Mouse (Mus musculus) v-Abl transformed pro-B cells (cell line): ENCODE measurements around the gene Il1rapl1.
"Not testable (repeated sequence)": the region's sequence is repeated elsewhere in the genome, so short reads cannot be mapped to it uniquely, and the experiment has no call there.

Source experiments
- in situ Hi-C, 2 experiments: fragments of 400-800 bp; cut with MboI; formaldehyde crosslinking; loops; one replicate each; pipeline ENCODE4 v1.15.1; 2025; ENCODE audit not compliant: unreplicated experiment in 2 of 2

Gene Il1rapl1

DNA sequence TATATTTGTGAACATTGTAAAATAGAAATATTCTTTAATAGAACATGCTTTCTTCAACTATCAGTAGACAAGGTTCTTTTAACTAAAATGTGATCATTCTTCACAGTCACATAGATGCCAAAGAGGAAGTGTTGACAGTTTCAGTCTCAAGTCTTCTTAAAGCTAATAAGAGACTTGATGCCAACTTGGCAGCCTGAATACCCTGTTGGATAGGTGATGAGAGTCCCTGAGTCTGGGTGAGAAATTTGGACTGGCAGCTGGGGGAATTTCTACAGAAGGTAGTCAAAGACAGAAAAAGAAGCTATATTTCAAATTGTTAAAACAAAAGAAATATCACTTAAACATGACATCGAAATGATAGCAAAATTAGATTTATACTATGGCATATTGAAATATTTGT is 451.6 kb downstream of the Il1rapl1 start:
- in situ Hi-C loops: no loop called here

DNA sequence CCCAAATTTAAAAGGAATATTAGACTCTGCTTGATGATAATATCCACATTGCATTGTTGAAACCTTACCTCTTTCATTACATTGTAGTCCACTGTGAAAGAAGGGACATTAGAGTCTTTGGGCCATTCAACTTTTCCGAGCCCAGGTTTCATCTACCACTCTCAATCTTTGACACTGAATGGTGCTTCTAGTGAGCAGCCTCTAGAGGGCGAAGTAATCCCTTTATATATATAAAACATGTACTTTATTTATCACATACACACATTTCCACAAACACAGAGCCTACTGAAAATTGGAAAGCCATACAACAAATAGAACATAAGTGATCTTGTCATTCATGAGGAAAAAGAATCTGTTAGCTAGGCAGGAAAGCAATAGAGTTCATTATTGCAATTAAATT is 459.8 kb downstream of the Il1rapl1 start:
- in situ Hi-C loops: no loop called here

DNA sequence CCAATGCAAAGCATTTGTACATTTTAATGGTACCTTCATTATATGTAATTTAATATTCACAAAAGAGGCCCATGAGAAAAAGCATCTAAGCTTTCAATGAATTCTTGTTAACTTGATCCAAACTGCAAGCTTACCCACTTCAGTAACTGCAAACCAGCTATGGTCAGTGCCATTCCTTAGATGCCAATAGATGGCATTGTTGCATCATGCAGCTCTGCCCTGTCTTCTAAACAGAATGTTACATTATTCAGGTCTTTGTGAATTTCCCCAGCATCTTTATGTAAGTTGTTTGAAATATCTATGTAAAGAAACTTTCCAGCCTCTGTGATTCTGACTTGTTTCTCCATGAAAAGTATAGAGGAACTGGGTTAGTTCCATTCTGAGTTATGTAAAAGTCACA is 514.5 kb downstream of the Il1rapl1 start:
- in situ Hi-C loops: no loop called here

DNA sequence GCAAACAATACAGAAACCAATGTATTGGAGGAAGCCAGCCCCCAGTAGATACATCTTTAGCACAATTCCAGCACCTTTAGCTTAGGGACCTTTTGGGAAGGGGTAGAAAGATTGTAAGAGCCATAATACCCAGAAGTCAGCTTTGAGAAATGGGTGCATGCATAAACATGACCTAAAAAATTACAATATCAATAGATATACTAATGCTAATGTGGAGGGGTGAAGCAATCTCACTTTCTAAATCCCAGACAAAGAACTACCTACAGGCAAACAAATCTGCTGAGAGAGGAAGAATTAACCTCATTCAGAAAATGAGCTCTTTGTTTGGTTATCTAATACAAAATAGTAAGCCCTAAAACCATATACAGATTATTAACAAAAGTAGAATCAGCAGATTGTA is 607.4 kb downstream of the Il1rapl1 start:
- in situ Hi-C loops: no loop called here

DNA sequence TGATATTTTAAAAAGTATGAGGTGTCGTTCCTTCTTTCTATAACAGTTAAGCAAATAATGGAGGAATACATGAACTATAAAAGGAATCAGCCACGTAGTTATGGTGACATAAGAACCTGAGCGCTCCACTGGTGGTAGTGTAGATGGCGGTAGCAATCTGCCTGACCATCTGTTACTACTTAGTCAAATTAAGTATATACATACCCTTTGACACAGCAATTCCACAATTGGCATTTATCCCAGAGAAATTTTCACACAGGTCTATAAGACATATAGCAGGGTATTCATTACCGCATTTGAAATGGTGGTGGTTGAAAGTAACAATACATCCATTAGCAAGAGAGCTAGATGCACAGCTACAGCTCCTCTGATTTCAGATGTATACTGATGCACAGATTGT is 612.8 kb downstream of the Il1rapl1 start:
- in situ Hi-C loops: no loop called here

DNA sequence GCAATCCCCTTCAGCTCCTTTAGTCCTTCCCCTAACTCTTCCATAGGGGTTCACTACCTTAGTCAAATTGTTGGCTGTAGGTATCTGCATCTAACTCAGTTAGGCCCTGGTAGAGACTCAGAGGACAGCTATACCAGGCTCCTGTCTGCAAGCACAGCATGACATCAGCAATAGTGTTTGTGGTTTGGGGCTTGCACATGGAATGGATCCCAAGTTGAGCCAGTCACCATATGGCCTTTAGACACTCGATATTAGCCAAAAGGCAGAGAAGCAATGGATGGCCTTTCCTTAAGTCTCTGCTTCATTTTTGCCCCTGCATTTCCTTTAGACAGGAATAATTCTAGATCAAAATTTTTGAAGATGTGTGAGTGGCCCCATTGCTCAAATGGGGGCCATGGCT is 632.0 kb downstream of the Il1rapl1 start:
- in situ Hi-C loops: no loop called here

DNA sequence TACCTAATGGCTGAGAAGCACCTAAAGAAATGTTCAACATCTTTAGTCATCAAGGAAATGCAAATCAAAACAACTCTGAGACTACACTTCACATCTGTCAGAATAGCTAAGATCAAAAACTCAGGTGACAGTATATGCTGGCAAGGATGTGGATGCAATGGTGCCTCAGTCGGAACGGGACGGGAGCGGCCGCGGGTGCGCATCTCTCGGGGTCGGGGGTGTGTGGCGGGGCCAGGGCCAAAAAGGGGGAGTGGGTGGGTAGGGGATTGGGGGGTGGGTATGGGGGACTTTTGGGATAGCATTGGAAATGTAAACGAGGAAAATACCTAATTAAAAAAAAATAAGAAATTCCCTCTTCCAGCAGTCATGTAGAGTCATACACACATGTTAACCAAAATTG is 877.3 kb downstream of the Il1rapl1 start:
- in situ Hi-C loops: not testable (repeated sequence)

DNA sequence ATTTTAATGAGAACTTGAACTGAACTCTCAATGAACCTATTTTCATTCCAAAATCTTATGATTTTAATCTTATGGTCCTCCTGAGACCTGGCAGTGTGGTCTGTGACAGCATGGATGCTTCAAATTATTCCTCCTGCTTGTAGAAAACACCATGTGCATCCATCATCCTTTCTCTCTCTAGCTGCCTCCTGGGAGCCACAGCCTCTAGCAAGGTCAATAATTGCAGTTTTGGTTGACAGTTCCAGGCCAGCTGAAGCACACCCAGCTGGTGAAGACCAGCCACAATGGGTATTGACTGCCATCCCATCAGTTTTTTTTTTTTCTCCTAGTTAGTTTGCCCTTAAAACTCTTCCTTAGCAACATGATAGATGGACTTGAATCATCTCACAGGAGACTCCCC is 890.2 kb downstream of the Il1rapl1 start:
- in situ Hi-C loops: no loop called here

DNA sequence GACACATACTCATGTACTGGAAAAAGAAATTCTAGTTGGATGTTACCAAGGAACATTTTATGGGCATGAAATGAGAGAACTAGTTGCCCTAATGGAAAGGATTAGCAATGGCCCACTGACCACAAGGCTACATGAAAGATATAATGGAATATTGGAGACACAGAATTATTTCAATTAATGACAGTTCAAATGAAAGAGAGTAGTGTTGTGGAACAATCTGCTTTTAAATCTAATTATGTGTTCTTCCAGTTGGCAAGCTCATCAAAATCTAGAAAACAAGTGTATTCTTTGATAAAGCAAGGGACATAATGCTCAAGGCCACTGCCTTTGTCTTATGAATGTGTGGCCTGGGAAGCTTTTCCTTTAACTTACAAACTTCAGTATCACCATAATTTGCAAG is 1113.1 kb downstream of the Il1rapl1 start:
- in situ Hi-C loops: no loop called here

DNA sequence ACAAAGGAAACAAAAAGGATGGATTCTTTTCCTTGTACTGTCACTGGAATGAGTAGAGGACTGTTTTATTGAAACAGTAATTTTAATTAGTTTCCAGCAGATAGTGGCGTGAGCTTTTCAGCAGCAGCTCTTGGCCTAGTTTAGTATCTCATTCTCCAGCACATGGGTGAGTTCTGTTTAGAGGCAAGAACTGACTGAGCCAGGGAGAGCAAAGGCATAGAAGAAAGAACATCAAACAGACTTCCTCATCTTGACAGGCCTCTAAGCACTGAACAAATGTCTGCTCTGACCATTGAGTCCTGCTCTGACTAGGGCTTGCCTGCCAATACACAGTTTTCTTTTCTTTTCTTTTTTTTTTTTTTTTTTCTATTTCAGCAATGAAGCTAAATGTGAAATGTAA is 1160.3 kb downstream of the Il1rapl1 start:
- in situ Hi-C loops: no loop called here

DNA sequence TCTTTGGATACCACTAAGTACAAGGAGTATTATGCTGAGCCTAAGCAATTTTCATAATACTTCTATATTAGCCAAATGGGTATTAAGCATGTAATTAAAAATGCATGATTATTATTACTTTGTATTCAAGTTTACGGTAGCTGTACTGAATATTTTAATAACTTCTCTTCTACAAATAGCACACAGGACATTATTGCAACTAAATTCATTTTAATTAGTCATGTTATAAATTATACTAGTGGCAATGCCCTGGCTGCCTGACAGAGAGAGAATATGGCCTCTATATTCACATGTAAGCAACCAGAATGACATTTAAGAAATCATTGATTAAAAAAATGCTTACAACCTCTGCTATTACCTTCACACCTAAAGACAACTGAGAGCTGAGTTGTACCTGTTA is 1160.8 kb downstream of the Il1rapl1 start:
- in situ Hi-C loops: no loop called here

DNA sequence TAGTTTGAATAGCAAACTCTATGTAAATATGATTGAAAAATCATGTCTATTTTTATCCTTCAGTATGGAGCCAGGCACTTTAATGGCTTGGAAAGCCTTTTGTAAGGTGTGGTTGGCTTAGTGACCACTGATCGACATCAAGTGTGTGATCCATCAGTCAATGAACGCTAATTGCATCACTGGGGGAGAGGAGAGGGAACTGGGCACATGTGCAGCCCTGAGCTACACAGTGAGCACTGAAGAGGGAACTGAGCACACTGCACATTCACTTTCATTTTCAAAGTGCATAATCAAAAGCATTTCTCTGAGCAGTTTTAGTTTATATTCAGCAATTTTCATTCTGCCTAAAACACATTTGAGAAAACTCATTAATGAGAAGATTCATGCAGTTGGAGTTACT is 1164.5 kb downstream of the Il1rapl1 start:
- in situ Hi-C loops: no loop called here

DNA sequence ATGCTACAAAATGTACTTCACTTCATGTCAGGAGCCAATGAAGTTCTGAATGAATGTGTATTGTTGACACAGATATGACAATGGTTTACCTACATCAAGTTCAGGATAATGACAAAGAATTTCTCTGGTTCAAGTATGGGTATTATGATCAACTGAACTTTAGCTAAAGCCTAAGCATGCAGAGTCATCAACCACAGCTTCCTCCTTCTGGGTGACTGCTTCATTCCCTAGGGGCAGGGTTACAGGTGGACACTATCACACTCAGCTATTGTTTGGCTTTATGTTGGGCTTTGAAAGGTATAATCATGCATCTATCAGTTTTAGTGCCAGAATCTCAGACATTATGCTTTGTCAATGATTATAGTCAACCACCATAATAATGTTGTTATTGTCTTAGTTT is 1166.3 kb downstream of the Il1rapl1 start:
- in situ Hi-C loops: no loop called here

DNA sequence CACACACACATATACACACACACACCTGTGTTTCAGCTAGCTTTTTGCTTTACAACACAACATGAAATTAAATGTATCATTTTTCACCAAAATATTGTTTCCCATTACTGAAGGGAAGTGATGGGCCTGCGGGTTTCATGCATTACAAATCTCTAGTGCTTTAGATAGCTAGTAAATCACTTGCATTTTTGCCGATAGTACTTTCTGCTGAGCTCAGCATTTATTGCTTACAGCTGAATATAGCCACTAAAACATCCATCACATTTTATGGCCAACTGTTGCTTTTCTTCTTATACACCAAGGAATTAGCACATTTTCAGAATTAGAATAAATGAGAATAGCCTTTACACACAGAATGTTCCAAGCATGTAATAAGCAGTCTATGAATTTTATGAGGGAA is 1260.6 kb downstream of the Il1rapl1 start:
- in situ Hi-C loops: no loop called here

DNA sequence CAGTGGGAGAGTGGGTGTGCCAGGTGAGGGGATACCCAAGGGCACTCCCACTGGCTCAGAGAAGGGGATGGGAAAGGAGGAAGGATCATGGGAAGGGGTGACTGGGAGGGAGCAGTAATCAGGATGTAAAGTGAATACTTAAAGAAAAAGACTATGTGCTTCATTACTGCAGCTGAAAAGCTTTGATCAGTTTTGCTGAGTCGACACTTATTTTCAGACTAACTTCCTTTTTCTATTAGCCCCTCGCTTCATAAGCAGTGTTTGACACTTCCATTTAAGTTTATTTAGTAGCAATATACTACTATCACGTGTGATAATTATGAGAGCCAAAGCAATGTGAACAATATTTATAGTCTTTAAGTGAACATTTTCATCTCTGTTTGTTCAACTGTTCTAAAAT is 1307.2 kb downstream of the Il1rapl1 start:
- in situ Hi-C loops: no loop called here

DNA sequence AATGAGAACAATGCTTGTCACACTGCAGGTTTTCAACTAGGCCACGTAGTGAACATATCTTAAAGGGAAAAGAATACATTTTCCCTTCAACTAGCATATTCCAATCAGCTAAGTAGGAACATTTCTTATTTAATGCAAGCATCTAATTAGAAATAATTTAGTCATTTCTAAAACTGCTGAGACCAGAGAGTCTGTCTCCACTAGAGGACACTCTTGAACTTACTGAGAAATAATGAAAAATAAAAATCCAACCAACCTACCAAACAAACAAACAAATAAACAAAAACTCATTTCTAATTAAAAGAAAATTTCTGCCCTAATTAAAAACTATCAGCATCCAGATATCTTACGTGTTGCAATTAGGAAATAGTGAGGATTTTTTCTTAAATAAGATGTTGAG is 1312.7 kb downstream of the Il1rapl1 start:
- in situ Hi-C loops: no loop called here

DNA sequence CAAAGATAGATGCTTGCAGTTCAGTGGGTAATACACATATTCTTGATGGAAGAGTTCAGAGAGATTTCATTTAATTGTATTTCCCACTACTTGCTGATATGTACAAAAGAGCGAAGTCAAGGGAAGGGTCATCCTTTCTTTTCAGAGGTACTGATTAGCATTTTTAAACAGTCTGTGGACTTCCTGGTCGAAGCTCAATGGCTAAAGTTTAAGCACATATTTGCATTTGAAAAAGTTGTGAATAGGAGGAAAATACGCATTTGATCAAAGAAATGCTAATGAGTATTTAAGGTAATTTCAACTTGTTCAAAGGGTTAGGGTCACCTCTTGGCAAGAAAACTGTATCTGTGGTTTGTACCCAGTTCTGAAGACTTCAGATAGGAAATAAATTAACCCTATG is 1386.6 kb downstream of the Il1rapl1 start:
- in situ Hi-C loops: no loop called here
